Mouse (Mus musculus) forebrain, embryonic 14.5 days (tissue): ENCODE measurements around the gene Spata5. TPM values are rescaled to one million over a fixed set of nuclear protein-coding genes. Genes with fewer than 3 reads are reported as not detected.
"Not testable (repeated sequence)": the region's sequence is repeated elsewhere in the genome, so short reads cannot be mapped to it uniquely, and the experiment has no call there.

Experiments
- ATAC-seq: fragments of 200-750 bp; cut with Nextera tagmentation; 2 replicates; pipeline ENCODE4 v1.8.0; 2017; ENCODE audit warnings: mild to moderate bottlenecking, moderate library complexity
- DNase-seq: peaks from one replicate; pipeline ENCODE4 v3.0.0-alpha.2; 2015; ENCODE audit warnings: low spot score
- H3K27ac ChIP-seq: fragments of 300-500 bp; sonication (generic); 2 replicates; pipeline ENCODE4 v1.5.1; 2014; ENCODE audit warnings: low read depth, mild to moderate bottlenecking, control low read depth, low read length, moderate library complexity
- H3K27me3 ChIP-seq: fragments of 300-500 bp; sonication (generic); replicated peaks from 2 replicates; pipeline ENCODE4 v1.6.1; 2014; ENCODE audit warnings: low read length, control low read depth, mixed read lengths; ENCODE audit not compliant: control insufficient read depth, insufficient read depth
- H3K36me3 ChIP-seq: fragments of 300-500 bp; sonication (generic); 2 replicates; pipeline ENCODE4 v1.6.1; 2014; ENCODE audit warnings: low read length, control low read depth; ENCODE audit not compliant: control insufficient read depth, insufficient read depth
- H3K4me1 ChIP-seq: fragments of 300-500 bp; sonication (generic); 2 replicates; pipeline ENCODE4 v1.6.1; 2014; ENCODE audit warnings: antibody characterized with exemption, low read length, control low read depth; ENCODE audit not compliant: control insufficient read depth, insufficient read depth
- H3K4me2 ChIP-seq: fragments of 300-500 bp; sonication (generic); 2 replicates; pipeline ENCODE4 v1.6.1; 2014; ENCODE audit warnings: mild to moderate bottlenecking, control low read depth, low read length
- H3K4me3 ChIP-seq: fragments of 300-500 bp; sonication (generic); 2 replicates; pipeline ENCODE4 v1.5.1; 2014; ENCODE audit warnings: low read depth, low read length, control low read depth
- H3K9ac ChIP-seq: fragments of 300-500 bp; sonication (generic); 2 replicates; pipeline ENCODE4 v1.6.1; 2014; ENCODE audit warnings: mild to moderate bottlenecking, low read length, control low read depth, moderate library complexity
- H3K9me3 ChIP-seq: fragments of 300-500 bp; sonication (generic); replicated peaks from 2 replicates; pipeline ENCODE4 v1.6.1; 2016; ENCODE audit warnings: low read length, control low read depth, mixed read lengths; ENCODE audit not compliant: control insufficient read depth
- WGBS: fragments of 180-500 bp; shearing (Covaris S2); extraction: QIAGEN DNeasy Blood & Tissue Kit; methylation state at CpG from one replicate; pipeline ENCODE4 v1.1.7; 2014; 5-methylcytosine and 5-hydroxymethylcytosine counted together
- polyA plus RNA-seq: library from polyadenylated mRNA; unstranded; fragments of >200 nt; fragmentation: Nextera tagmentation; extraction: Ambion mirVana; gene quantifications from 2 replicates; pipeline ENCODE4 v1.2.1, GENCODE M21; 2014

The Spata5 gene
- polyA plus RNA-seq, 1 experiment from 2014 or later, result 37.0 TPM

GRCm38 (mm10) chr3:37585967-37586730, 166.5 kb downstream of the Spata5 start:
- DNase-seq (peak; percentile 81), ATAC-seq (peak; percentile 78)
- H3K27ac ChIP-seq, result peak overlapping the region; percentile 67
- no peaks in the 10 kb centered on the region for H3K9me3 ChIP-seq
- WGBS, result 2% methylated on average over 15 of the region's 15 CpGs
- no peaks in the 10 kb centered on the region for H3K27me3 ChIP-seq
- H3K4me2 ChIP-seq, result peak overlapping the region; percentile 47
- H3K9ac ChIP-seq, result peak overlapping the region; percentile 43
- peaks cover 15% of the 10 kb centered on the region for H3K4me1 ChIP-seq
- H3K36me3 ChIP-seq, result 0 out of 2 replicates have a peak, but pooled peaks cover 5% of the 10 kb centered on the region
- peak overlapping the region; percentile 13 for H3K4me3 ChIP-seq

- peak overlapping the region; percentile 13 for H3K4me3 ChIP-seq
- peak overlapping the region; percentile 43 for H3K9ac ChIP-seq
- ATAC-seq (peak; percentile 59), DNase-seq (peak; percentile 28)
- H3K36me3 ChIP-seq, result no peaks in the 10 kb centered on the region
- no peaks in the 10 kb centered on the region for H3K27me3 ChIP-seq
- peaks cover 15% of the 10 kb centered on the region for H3K4me1 ChIP-seq
- H3K4me2 ChIP-seq, result peak overlapping the region; percentile 47
- 11% methylated on average over 16 of the region's 16 CpGs for WGBS
- H3K9me3 ChIP-seq, result no peaks in the 10 kb centered on the region
- H3K27ac ChIP-seq, result peak overlapping the region; percentile 67; the same call in 1 of the 2 replicates
Observed at GRCm38 (mm10) chr3:37586731-37587578, 167.3 kb downstream of the Spata5 start.

GRCm38 (mm10) chr3:37595721-37596120, 176.0 kb downstream of the Spata5 start:
- ATAC-seq, result no peak
- WGBS, result 73% methylated on average over 10 of the region's 10 CpGs

GRCm38 (mm10) chr3:37596519-37596918, 176.8 kb downstream of the Spata5 start:
- H3K9ac ChIP-seq, result no peak overlapping the region
- H3K9me3 ChIP-seq, result no peaks in the 10 kb centered on the region
- H3K27me3 ChIP-seq, result no peaks in the 10 kb centered on the region
- no peak for ATAC-seq
- 79% methylated on average over 6 of the region's 6 CpGs for WGBS
- no peak for DNase-seq
- H3K4me3 ChIP-seq, result no peak overlapping the region
- no peaks in the 10 kb centered on the region for H3K36me3 ChIP-seq
- H3K4me2 ChIP-seq, result no peak overlapping the region
- no peak overlapping the region for H3K27ac ChIP-seq
- no peaks in the 10 kb centered on the region for H3K4me1 ChIP-seq

More at GRCm38 (mm10) chr3:37595721-37596120, 176.0 kb downstream of the Spata5 start:
- Histone ChIP-seq H3K9me3 (no peaks in the 10 kb centered on the region), H3K36me3 (no peaks in the 10 kb centered on the region), H3K4me3 (no peak overlapping the region), H3K27ac (no peak overlapping the region), H3K27me3 (no peaks in the 10 kb centered on the region), H3K4me1 (no peaks in the 10 kb centered on the region), H3K4me2 (no peak overlapping the region), H3K9ac (no peak overlapping the region)
- DNase-seq, result no peak

- Histone ChIP-seq H3K4me2 (no peak overlapping the region), H3K4me3 (no peak overlapping the region), H3K27me3 (no peaks in the 10 kb centered on the region), H3K27ac (no peak overlapping the region), H3K4me1 (no peaks in the 10 kb centered on the region), H3K36me3 (no peaks in the 10 kb centered on the region), H3K9ac (no peak overlapping the region), H3K9me3 (no peaks in the 10 kb centered on the region)
- 87% methylated on average over 5 of the region's 5 CpGs for WGBS
- ATAC-seq (no peak), DNase-seq (no peak)
Observed at GRCm38 (mm10) chr3:37597200-37597599, 177.5 kb downstream of the Spata5 start.

- H3K9ac ChIP-seq, H3K4me1 ChIP-seq, H3K36me3 ChIP-seq, ATAC-seq, H3K27ac ChIP-seq, H3K4me2 ChIP-seq, H3K9me3 ChIP-seq, DNase-seq, H3K4me3 ChIP-seq, H3K27me3 ChIP-seq: not testable (repeated sequence)
- WGBS, result 95% methylated on average over 14 of the region's 14 CpGs
Observed at GRCm38 (mm10) chr3:37599641-37600040, 179.9 kb downstream of the Spata5 start.

GRCm38 (mm10) chr3:37602356-37602755, 182.7 kb downstream of the Spata5 start:
- WGBS, result 97% methylated on average over 9 of the region's 9 CpGs
- H3K9me3 ChIP-seq, result no peaks in the 10 kb centered on the region
- peaks cover 9% of the 10 kb centered on the region; the same call in 1 of the 2 replicates for H3K4me1 ChIP-seq
- H3K9ac ChIP-seq, result no peak overlapping the region
- no peak overlapping the region for H3K27ac ChIP-seq
- ATAC-seq (no peak), DNase-seq (no peak)
- H3K4me2 ChIP-seq, result no peak overlapping the region
- no peaks in the 10 kb centered on the region for H3K36me3 ChIP-seq
- no peak overlapping the region for H3K4me3 ChIP-seq
- H3K27me3 ChIP-seq, result no peaks in the 10 kb centered on the region

- H3K27ac ChIP-seq, result no peak overlapping the region
- H3K27me3 ChIP-seq, result no peaks in the 10 kb centered on the region
- peaks cover 9% of the 10 kb centered on the region; the same call in 1 of the 2 replicates for H3K4me1 ChIP-seq
- WGBS, result 94% methylated on average over 7 of the region's 7 CpGs
- no peak overlapping the region for H3K9ac ChIP-seq
- H3K9me3 ChIP-seq, result no peaks in the 10 kb centered on the region
- DNase-seq, result no peak
- no peak overlapping the region for H3K4me3 ChIP-seq
- H3K36me3 ChIP-seq, result no peaks in the 10 kb centered on the region
- ATAC-seq, result no peak
- H3K4me2 ChIP-seq, result no peak overlapping the region
Observed at GRCm38 (mm10) chr3:37602890-37603289, 183.2 kb downstream of the Spata5 start.
